Mouse (Mus musculus) small intestine, adult 2 months (tissue): ENCODE measurements around the gene Map3k7. TPM values are rescaled to one million over a fixed set of nuclear protein-coding genes. Genes with fewer than 3 reads are reported as not detected.
"Not testable (repeated sequence)": the region's sequence is repeated elsewhere in the genome, so short reads cannot be mapped to it uniquely, and the experiment has no call there.

Experiments
- H3K27ac ChIP-seq: fragments of 200-500 bp; 2 replicates; pipeline ENCODE4 v1.5.1; 2012; ENCODE audit warnings: low read depth, low read length, control low read depth, inconsistent platforms; ENCODE audit not compliant: insufficient read depth
- H3K27me3 ChIP-seq: fragments of 200-500 bp; 2 replicates; pipeline ENCODE4 v1.6.1; 2012; ENCODE audit warnings: mild to moderate bottlenecking, moderate library complexity, low read length, inconsistent platforms; ENCODE audit not compliant: control insufficient read depth, insufficient read depth
- H3K36me3 ChIP-seq: fragments of 200-500 bp; 2 replicates; pipeline ENCODE4 v1.6.1; 2012; ENCODE audit warnings: mild to moderate bottlenecking, low read length, control low read depth, inconsistent platforms; ENCODE audit not compliant: control insufficient read depth, insufficient read depth
- H3K4me1 ChIP-seq: fragments of 200-500 bp; 2 replicates; pipeline ENCODE4 v1.6.1; 2012; ENCODE audit warnings: low read length, inconsistent platforms, mixed read lengths; ENCODE audit not compliant: control insufficient read depth, insufficient read depth, insufficient read length
- H3K4me3 ChIP-seq: fragments of 200-500 bp; 2 replicates; pipeline ENCODE4 v1.5.1; 2012; ENCODE audit warnings: low read depth, mild to moderate bottlenecking, control low read depth, inconsistent platforms, low read length, moderate library complexity
- CTCF ChIP-seq: fragments of 200-500 bp; IDR thresholded peaks from 2 replicates; pipeline ENCODE4 v1.5.1; 2012; ENCODE audit warnings: low read depth, mild to moderate bottlenecking, control low read depth, inconsistent platforms, low read length, moderate library complexity, mixed read lengths; ENCODE audit not compliant: insufficient replicate concordance, insufficient read length; ENCODE audit errors: extremely low read depth
- POLR2A ChIP-seq: fragments of 200-500 bp; IDR thresholded peaks from 2 replicates; pipeline ENCODE4 v1.6.1; 2012; ENCODE audit warnings: low read depth, mild to moderate bottlenecking, control low read depth, inconsistent platforms, low read length, moderate library complexity
- WGBS: fragments of 180-500 bp; shearing (Covaris S2); methylation state at CpG from one replicate; pipeline ENCODE4 v1.1.7; 2018; 5-methylcytosine and 5-hydroxymethylcytosine counted together
- polyA plus RNA-seq: library from polyadenylated mRNA; depleted of rRNA; stranded (reverse); fragments of >200 nt; gene quantifications from 2 replicates; pipeline ENCODE4 v1.2.3, GENCODE M21; 2012

Map3k7 gene
- polyA plus RNA-seq, 1 experiment = 26.0 TPM

GRCm38 (mm10) chr4:32021131-32021530, 57.2 kb downstream of the Map3k7 start:
- 84% methylated on average over 3 of the region's 3 CpGs for WGBS
- Histone ChIP-seq H3K27me3 (no peaks in the 10 kb centered on the region), H3K36me3 (peaks cover 43% of the 10 kb centered on the region), H3K4me3 (no peak overlapping the region), H3K4me1 (no peaks in the 10 kb centered on the region), H3K27ac (no peak overlapping the region)
- TF ChIP-seq POLR2A (no peak), CTCF (no peak)

GRCm38 (mm10) chr4:32022321-32022720, 58.4 kb downstream of the Map3k7 start:
- WGBS = 95% methylated on average over 6 of the region's 6 CpGs
- no peaks in the 10 kb centered on the region for H3K4me1 ChIP-seq
- H3K4me3 ChIP-seq = no peak overlapping the region
- peaks cover 32% of the 10 kb centered on the region for H3K36me3 ChIP-seq
- TF ChIP-seq CTCF = no peak
- no peak for TF ChIP-seq POLR2A
- H3K27ac ChIP-seq = no peak overlapping the region
- H3K27me3 ChIP-seq = no peaks in the 10 kb centered on the region

DNA sequence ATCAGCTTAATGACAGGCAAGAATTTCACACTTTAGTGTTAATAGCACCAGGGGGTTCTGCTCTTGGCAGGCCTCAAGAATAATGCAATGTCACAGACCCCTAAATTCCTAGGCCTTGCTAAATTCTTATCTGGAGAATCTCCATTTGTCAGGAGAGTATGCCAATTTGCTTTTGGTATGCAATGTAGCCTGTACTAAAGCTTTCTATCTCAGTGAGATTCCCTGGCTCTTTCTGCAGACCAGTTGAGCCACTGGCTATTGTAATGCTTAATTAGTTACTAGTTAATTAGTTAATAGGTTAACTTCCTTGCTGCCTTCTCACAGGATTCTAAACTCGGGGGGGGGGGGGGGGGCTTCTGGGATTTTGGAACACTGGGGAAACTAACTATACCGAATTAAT, 60.3 kb downstream of the Map3k7 start:
- H3K27me3 ChIP-seq, H3K4me3 ChIP-seq, H3K4me1 ChIP-seq, H3K27ac ChIP-seq: not testable (repeated sequence)
- WGBS = 55% methylated on average over 2 of the region's 2 CpGs
- H3K36me3 ChIP-seq = peaks cover 21% of the 10 kb centered on the region

GRCm38 (mm10) chr4:32025105-32025504, 61.2 kb downstream of the Map3k7 start:
- H3K4me3 ChIP-seq = no peak overlapping the region

DNA sequence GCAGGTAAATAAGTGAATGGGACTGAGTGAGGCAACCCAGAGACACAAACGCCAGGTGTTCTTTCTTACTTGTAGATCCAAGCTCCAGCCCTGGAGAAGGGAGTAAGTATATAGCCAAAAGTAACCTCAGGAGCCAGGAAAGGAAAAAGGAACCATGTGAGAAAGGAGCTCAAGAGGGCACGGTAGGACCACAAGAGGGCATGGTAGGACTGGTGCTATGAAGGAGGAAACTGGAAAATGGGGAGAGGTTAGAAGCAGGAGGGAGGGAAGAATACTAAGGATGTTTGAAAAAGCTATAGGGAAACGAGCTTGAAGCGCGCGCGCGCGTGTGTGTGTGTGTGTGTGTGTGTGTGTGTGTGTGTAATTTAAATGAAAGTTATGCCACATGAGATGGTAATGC, 63.2 kb downstream of the Map3k7 start:
- peaks cover 8% of the 10 kb centered on the region for H3K36me3 ChIP-seq
- H3K4me1 ChIP-seq = no peaks in the 10 kb centered on the region
- no peaks in the 10 kb centered on the region for H3K27me3 ChIP-seq
- TF ChIP-seq CTCF (no peak), POLR2A (no peak)
- H3K27ac ChIP-seq = no peak overlapping the region
- WGBS = 87% methylated on average over 9 of the region's 9 CpGs
- H3K4me3 ChIP-seq = no peak overlapping the region

More at GRCm38 (mm10) chr4:32025105-32025504, 61.2 kb downstream of the Map3k7 start:
- H3K36me3 ChIP-seq = peaks cover 16% of the 10 kb centered on the region
- no peaks in the 10 kb centered on the region for H3K4me1 ChIP-seq
- H3K27me3 ChIP-seq = no peaks in the 10 kb centered on the region
- TF ChIP-seq CTCF (no peak), POLR2A (no peak)
- 73% methylated on average over 2 of the region's 2 CpGs for WGBS
- no peak overlapping the region for H3K27ac ChIP-seq

DNA sequence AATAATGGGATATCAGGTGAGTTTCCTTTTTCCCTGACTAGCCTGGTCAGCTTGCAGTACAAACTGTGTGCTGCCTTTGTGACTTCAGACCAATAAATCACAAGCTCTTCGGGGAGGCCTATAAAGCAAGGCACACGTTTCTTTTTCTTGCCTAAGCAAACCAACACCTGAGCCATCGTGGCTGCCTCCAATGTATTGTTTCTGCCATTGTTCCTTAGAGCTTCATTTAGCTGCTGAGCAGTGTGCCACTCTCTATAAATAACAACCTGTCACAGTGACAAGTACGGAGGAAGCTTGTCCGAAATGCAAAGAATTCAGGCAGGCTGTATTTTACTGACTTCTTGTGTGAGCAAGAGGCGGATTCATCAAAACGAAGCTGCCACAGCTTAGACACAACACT, 73.4 kb downstream of the Map3k7 start:
- WGBS = 57% methylated on average over 7 of the region's 7 CpGs
- TF ChIP-seq CTCF (no peak), POLR2A (no peak)
- Histone ChIP-seq H3K27me3 (no peaks in the 10 kb centered on the region), H3K36me3 (no peaks in the 10 kb centered on the region), H3K27ac (no peak overlapping the region), H3K4me3 (no peak overlapping the region), H3K4me1 (no peaks in the 10 kb centered on the region)

- WGBS = 69% methylated on average over 15 of the region's 15 CpGs
- no peak overlapping the region for H3K27ac ChIP-seq
- no peak for TF ChIP-seq CTCF
- TF ChIP-seq POLR2A = no peak
- H3K4me1 ChIP-seq = no peaks in the 10 kb centered on the region
- no peaks in the 10 kb centered on the region for H3K27me3 ChIP-seq
- no peaks in the 10 kb centered on the region for H3K36me3 ChIP-seq
- H3K4me3 ChIP-seq = no peak overlapping the region
Measured at GRCm38 (mm10) chr4:32041741-32042452, 78.0 kb downstream of the Map3k7 start.
